Mouse (Mus musculus) CH12.LX (cell line): ENCODE data around the gene Dlst. TPM values are rescaled to one million over a fixed set of nuclear protein-coding genes. Genes with fewer than 3 reads are reported as not detected.

Source experiments
- DNase-seq: peaks from one replicate; pipeline ENCODE4 v3.0.0-alpha.2; 2013; ENCODE audit errors: extremely low read depth
- H3K27ac ChIP-seq: 2 replicates; pipeline ENCODE4 v1.5.1; 2012; ENCODE audit warnings: low read depth, mild to moderate bottlenecking, control low read depth, moderate library complexity; ENCODE audit not compliant: insufficient read depth
- H3K27me3 ChIP-seq: replicated peaks from 2 replicates; pipeline ENCODE3; 2012; ENCODE audit warnings: inconsistent platforms
- H3K36me3 ChIP-seq, 2 experiments: replicated peaks in 1 of 2; 2 replicates each; pipeline versions ENCODE3 to v1.6.1; 2012; ENCODE audit warnings: inconsistent platforms in 1 of 2, low read length in 1 of 2, mild to moderate bottlenecking in 1 of 2, mixed read lengths in 1 of 2, moderate library complexity in 1 of 2; ENCODE audit not compliant: control insufficient read depth in 1 of 2, insufficient read depth in 1 of 2
- H3K4me1 ChIP-seq, 2 experiments: 2 replicates each; pipeline ENCODE4 v1.6.1; 2012; ENCODE audit warnings: inconsistent platforms in 1 of 2, moderate library complexity in 1 of 2; ENCODE audit not compliant: insufficient read depth in 2 of 2, control insufficient read depth in 1 of 2
- H3K4me2 ChIP-seq: 2 replicates; pipeline ENCODE4 v1.6.1; 2012; ENCODE audit warnings: low read depth, mild to moderate bottlenecking, control low read depth; ENCODE audit not compliant: poor library complexity, insufficient read depth, severe bottlenecking
- H3K4me3 ChIP-seq, 3 experiments: fragments of 150-350 bp in 1 of 3; sonication (generic) in 1 of 3; replicated peaks in 1 of 3; 2 replicates each; pipeline versions ENCODE3 to v1.5.1; 2011 to 2012; ENCODE audit warnings: low read depth in 2 of 3, low read length in 2 of 3, mild to moderate bottlenecking in 2 of 3, moderate library complexity in 2 of 3, control low read depth in 1 of 3, improper control_type of control experiment in 1 of 3, inconsistent platforms in 1 of 3, mixed read lengths in 1 of 3; ENCODE audit not compliant: poor library complexity in 1 of 3
- H3K79me2 ChIP-seq: replicated peaks from 2 replicates; pipeline ENCODE4 v1.6.1; 2012; ENCODE audit warnings: mild to moderate bottlenecking, moderate library complexity; ENCODE audit not compliant: control insufficient read depth, poor library complexity, insufficient read depth, severe bottlenecking; ENCODE audit errors: extremely low read depth
- H3K9ac ChIP-seq: 2 replicates; pipeline ENCODE4 v1.6.1; 2012; ENCODE audit warnings: low read depth, mild to moderate bottlenecking, control low read depth, moderate library complexity; ENCODE audit not compliant: insufficient read depth
- H3K9me3 ChIP-seq: replicated peaks from 2 replicates; pipeline ENCODE3; 2012; ENCODE audit warnings: low read length, inconsistent platforms, mixed read lengths
- BHLHE40 ChIP-seq: IDR thresholded peaks from 2 replicates; pipeline ENCODE4 v1.6.1; 2011; ENCODE audit warnings: mild to moderate bottlenecking, low read depth, low read length, improper control_type of control experiment
- CHD1 ChIP-seq: IDR thresholded peaks from 2 replicates; pipeline ENCODE4 v1.6.1; 2012; ENCODE audit warnings: low read depth, low read length, improper control_type of control experiment, inconsistent platforms
- CHD2 ChIP-seq: IDR thresholded peaks from 2 replicates; pipeline ENCODE4 v1.6.1; 2011; ENCODE audit warnings: low read length, improper control_type of control experiment
- CTCF ChIP-seq, 2 experiments: IDR thresholded peaks in 1 of 2; conservative IDR thresholded peaks in 1 of 2; 2 replicates each; pipeline ENCODE4 v1.5.1; 2011 to 2012; ENCODE audit warnings: low read depth in 2 of 2, low read length in 2 of 2, improper control_type of control experiment in 1 of 2, inconsistent platforms in 1 of 2, mild to moderate bottlenecking in 1 of 2, moderate library complexity in 1 of 2
- E2F4 ChIP-seq: IDR thresholded peaks from 2 replicates; pipeline ENCODE4 v1.6.1; 2011; ENCODE audit warnings: low read depth, low read length, improper control_type of control experiment; ENCODE audit not compliant: insufficient replicate concordance
- EP300 ChIP-seq: IDR thresholded peaks from 2 replicates; pipeline ENCODE4 v1.6.1; 2011; ENCODE audit warnings: low read length, improper control_type of control experiment
- GABPA ChIP-seq: IDR thresholded peaks from 2 replicates; pipeline ENCODE4 v1.6.1; 2012; ENCODE audit warnings: low read depth, low read length, improper control_type of control experiment, inconsistent platforms; ENCODE audit not compliant: insufficient replicate concordance
- HCFC1 ChIP-seq: IDR thresholded peaks from 2 replicates; pipeline ENCODE4 v1.6.1; 2012; ENCODE audit warnings: low read depth, mild to moderate bottlenecking, inconsistent platforms, low read length, improper control_type of control experiment
- IRF4 ChIP-seq: IDR thresholded peaks from 2 replicates; pipeline ENCODE4 v1.6.1; 2014; ENCODE audit warnings: low read depth, mild to moderate bottlenecking, inconsistent platforms, low read length, improper control_type of control experiment
- JUND ChIP-seq: conservative IDR thresholded peaks from 2 replicates; pipeline ENCODE4 v1.6.1; 2011; ENCODE audit warnings: low read depth, low read length, improper control_type of control experiment
- KAT2A ChIP-seq: IDR thresholded peaks from 2 replicates; pipeline ENCODE4 v1.6.1; 2012; ENCODE audit warnings: low read length, improper control_type of control experiment, inconsistent platforms; ENCODE audit not compliant: insufficient replicate concordance
- MAFK ChIP-seq: IDR thresholded peaks from 2 replicates; pipeline ENCODE4 v1.6.1; 2011; ENCODE audit warnings: low read length, improper control_type of control experiment; ENCODE audit not compliant: insufficient replicate concordance
- MAX ChIP-seq: IDR thresholded peaks from 2 replicates; pipeline ENCODE4 v1.6.1; 2011; ENCODE audit warnings: low read length, improper control_type of control experiment
- MAZ ChIP-seq: IDR thresholded peaks from 2 replicates; pipeline ENCODE4 v1.6.1; 2012; ENCODE audit warnings: low read depth, mild to moderate bottlenecking, inconsistent platforms, low read length, improper control_type of control experiment, moderate library complexity
- MEF2A ChIP-seq: IDR thresholded peaks from 2 replicates; pipeline ENCODE4 v1.6.1; 2014; ENCODE audit warnings: low read depth, mild to moderate bottlenecking, inconsistent platforms, low read length, improper control_type of control experiment, borderline replicate concordance
- MXI1 ChIP-seq: IDR thresholded peaks from 2 replicates; pipeline ENCODE4 v1.6.1; 2011; ENCODE audit warnings: mild to moderate bottlenecking, low read depth, low read length, improper control_type of control experiment
- PAX5 ChIP-seq: IDR thresholded peaks from 2 replicates; pipeline ENCODE4 v1.6.1; 2012; ENCODE audit warnings: low read length, inconsistent platforms, mixed read lengths
- POLR2A ChIP-seq: IDR thresholded peaks from 2 replicates; pipeline ENCODE4 v1.6.1; 2011; ENCODE audit warnings: low read depth, mild to moderate bottlenecking, improper control_type of control experiment, low read length
- POLR2AphosphoS2 ChIP-seq: IDR thresholded peaks from 2 replicates; pipeline ENCODE4 v1.6.1; 2011; ENCODE audit warnings: low read depth, low read length, improper control_type of control experiment
- RAD21 ChIP-seq: IDR thresholded peaks from 2 replicates; pipeline ENCODE4 v1.6.1; 2011; ENCODE audit warnings: low read depth, mild to moderate bottlenecking, low read length, improper control_type of control experiment, moderate library complexity
- RCOR1 ChIP-seq: conservative IDR thresholded peaks from 2 replicates; pipeline ENCODE4 v1.6.1; 2012; ENCODE audit warnings: low read depth, mild to moderate bottlenecking, inconsistent platforms, low read length, improper control_type of control experiment
- SIN3A ChIP-seq: IDR thresholded peaks from 2 replicates; pipeline ENCODE4 v1.6.1; 2012; ENCODE audit warnings: low read length, improper control_type of control experiment, inconsistent platforms
- TBP ChIP-seq: conservative IDR thresholded peaks from 2 replicates; pipeline ENCODE4 v1.6.1; 2011; ENCODE audit warnings: low read depth, low read length, improper control_type of control experiment
- TCF12 ChIP-seq: IDR thresholded peaks from 2 replicates; pipeline ENCODE4 v1.6.1; 2014; ENCODE audit warnings: low read depth, mild to moderate bottlenecking, inconsistent platforms, low read length, improper control_type of control experiment
- UBTF ChIP-seq: IDR thresholded peaks from 2 replicates; pipeline ENCODE4 v1.6.1; 2012; ENCODE audit warnings: low read depth, mild to moderate bottlenecking, inconsistent platforms, low read length, improper control_type of control experiment, moderate library complexity
- USF1 ChIP-seq: IDR thresholded peaks from 2 replicates; pipeline ENCODE4 v1.6.1; 2014; ENCODE audit warnings: low read depth, mild to moderate bottlenecking, inconsistent platforms, low read length, improper control_type of control experiment
- USF2 ChIP-seq: conservative IDR thresholded peaks from 2 replicates; pipeline ENCODE4 v1.6.1; 2011; ENCODE audit warnings: low read depth, low read length, improper control_type of control experiment
- ZC3H11A ChIP-seq: IDR thresholded peaks from 2 replicates; pipeline ENCODE4 v1.6.1; 2012; ENCODE audit warnings: low read depth, mild to moderate bottlenecking, inconsistent platforms, low read length, improper control_type of control experiment
- ZKSCAN1 ChIP-seq: IDR thresholded peaks from 2 replicates; pipeline ENCODE4 v1.6.1; 2012; ENCODE audit warnings: low read depth, inconsistent platforms, low read length, improper control_type of control experiment, borderline replicate concordance
- ZNF384 ChIP-seq: IDR thresholded peaks from 2 replicates; pipeline ENCODE4 v1.6.1; 2012; ENCODE audit warnings: low read depth, low read length, improper control_type of control experiment, inconsistent platforms
- dilution Hi-C: fragments of 300-500 bp; cut with MboI; formaldehyde crosslinking; loops from 2 replicates; pipeline ENCODE4 v1.14.3; 2020; ENCODE audit warnings: low sequenced_read_pairs; ENCODE audit not compliant: extremely low pct_unique_long_range_greater_than_20kb, extremely low pct_ligation_motif_present
- in situ Hi-C: fragments of 300-500 bp; cut with MboI; formaldehyde crosslinking; loops from 3 replicates; pipeline ENCODE4 v1.14.3; 2019; ENCODE audit warnings: low sequenced_read_pairs, low pct_ligation_motif_present, low pct_unique_long_range_greater_than_20kb, mixed read lengths
- polyA plus RNA-seq: library from polyadenylated mRNA; unstranded; fragments of >175 nt; gene quantifications from 2 replicates; pipeline ENCODE4 v1.2.1, GENCODE M21; 2012; ENCODE audit warnings: low read depth; ENCODE audit not compliant: insufficient read length
- total RNA-seq, 2 experiments: library from RNA; depleted of rRNA; stranded (reverse); fragments of 300-350 nt in 1 of 2; fragments of >200 nt in 1 of 2; gene quantifications; 2 replicates each; pipeline ENCODE4 v1.2.3; 2012 to 2014

Dlst gene
- total and polyA plus RNA-seq, 3 experiments = 116 to 165 (median 144) TPM

GRCm38 (mm10) chr12:85121806-85122459, 11.3 kb downstream of the Dlst start:
- no peak for DNase-seq
- H3K9ac ChIP-seq = no peak overlapping the region
- peaks cover 45 to 84% of the 10 kb centered on the region in 2 experiments for H3K36me3 ChIP-seq
- peak overlapping the region; percentile 22; the same call in 1 of the 2 replicates for H3K27ac ChIP-seq
- TF ChIP-seq USF2 (peak; percentile 73), BHLHE40 (peak; percentile 34; the same call in 1 of the 2 replicates), RAD21 (no peak), POLR2A (no peak), TCF12 (peak; percentile 55; the same call in 1 of the 2 replicates), USF1 (peak; percentile 72)
- H3K4me1 ChIP-seq = peaks cover 24 to 53% of the 10 kb centered on the region in 2 experiments
- H3K9me3 ChIP-seq = no peaks in the 10 kb centered on the region
- no peaks in the 10 kb centered on the region for H3K27me3 ChIP-seq
- H3K79me2 ChIP-seq = peaks cover 18% of the 10 kb centered on the region
- in situ Hi-C loops (no loop called here), dilution Hi-C loops (no loop called here)
- peak overlapping the region; percentile 82; the same call in 1 of the 2 replicates for H3K4me2 ChIP-seq
- no peak overlapping the region for H3K4me3 ChIP-seq

- H3K4me3 ChIP-seq = no peak overlapping the region
- dilution Hi-C loops (no loop called here), in situ Hi-C loops (no loop called here)
- peak overlapping the region; percentile 82 for H3K4me2 ChIP-seq
- H3K27ac ChIP-seq = peak overlapping the region; percentile 75
- peaks cover 48 to 82% of the 10 kb centered on the region in 2 experiments for H3K36me3 ChIP-seq
- peak; percentile 72 for DNase-seq
- H3K9ac ChIP-seq = peak overlapping the region; percentile 23; the same call in 1 of the 2 replicates
- H3K79me2 ChIP-seq = peaks cover 11% of the 10 kb centered on the region
- peaks cover 21 to 42% of the 10 kb centered on the region in 2 experiments for H3K4me1 ChIP-seq
- H3K27me3 ChIP-seq = no peaks in the 10 kb centered on the region
- no peaks in the 10 kb centered on the region for H3K9me3 ChIP-seq
- TF ChIP-seq HCFC1 (peak; percentile 58), KAT2A (no peak), MEF2A (peak; percentile 83), MAX (no peak; the same call in 1 of the 2 replicates), TBP (no peak), POLR2AphosphoS2 (no peak), IRF4 (peak; percentile 77), BHLHE40 (peak; percentile 75), ZC3H11A (no peak), GABPA (no peak), PAX5 (no peak), CHD1 (0 out of 2 replicates have a peak, but pooled peaks have one; percentile 48), TCF12 (peak; percentile 75), UBTF (no peak), RAD21 (no peak; the same call in none of the 2 replicates), CHD2 (peak; percentile 70), MAZ (peak; percentile 86), EP300 (peak; percentile 82), RCOR1 (no peak; the same call in none of the 2 replicates), ZNF384 (no peak), JUND (peak; percentile 86), MAFK (no peak; the same call in 1 of the 2 replicates), USF2 (no peak), POLR2A (peak; percentile 42; the same call in 1 of the 2 replicates), ZKSCAN1 (no peak), CTCF (conservative IDR thresholded peaks at IDR 0.05 in 1 of 2, IDR thresholded peaks at IDR 0.05 in 1 of 2; ENCODE audit: low read depth in 2 of 2, low read length in 2 of 2) (no peak), SIN3A (peak; percentile 90), E2F4 (peak; percentile 58; the same call in 1 of the 2 replicates), MXI1 (no peak; the same call in 1 of the 2 replicates)
These were observed 12.5 kb downstream of the Dlst start for GRCm38 (mm10) chr12:85123108-85123530.
